Mouse (Mus musculus) kidney, adult 2 months (tissue): ENCODE data around the gene Cyp46a1. TPM values are rescaled to one million over a fixed set of nuclear protein-coding genes. Genes with fewer than 3 reads are reported as not detected.
A peak's percentile ranks its signal among the peaks of the same experiment; 100 is the strongest.

ENCODE experiments used
- DNase-seq: peaks from one replicate; pipeline ENCODE4 v3.0.0; 2021
- H3K27ac ChIP-seq: fragments of 200-500 bp; 2 replicates; pipeline ENCODE4 v1.5.1; 2012; ENCODE audit warnings: low read depth, low read length, control low read depth, inconsistent platforms; ENCODE audit not compliant: insufficient read depth
- H3K27me3 ChIP-seq: fragments of 200-500 bp; replicated peaks from 2 replicates; pipeline ENCODE4 v1.6.1; 2012; ENCODE audit warnings: mild to moderate bottlenecking, moderate library complexity, low read length, inconsistent platforms; ENCODE audit not compliant: control insufficient read depth, insufficient read depth
- H3K36me3 ChIP-seq: fragments of 200-500 bp; 2 replicates; pipeline ENCODE4 v1.6.1; 2012; ENCODE audit warnings: mild to moderate bottlenecking, moderate library complexity, low read length, inconsistent platforms; ENCODE audit not compliant: control insufficient read depth, insufficient read depth
- H3K4me1 ChIP-seq: fragments of 200-500 bp; 2 replicates; pipeline ENCODE4 v1.6.1; 2011; ENCODE audit warnings: low read length; ENCODE audit not compliant: control insufficient read depth, insufficient read depth
- H3K4me3 ChIP-seq: fragments of 200-500 bp; 2 replicates; pipeline ENCODE4 v1.5.1; 2011; ENCODE audit warnings: mild to moderate bottlenecking, low read depth, low read length, control low read depth; ENCODE audit not compliant: insufficient read depth
- CTCF ChIP-seq: fragments of 200-500 bp; conservative IDR thresholded peaks from 2 replicates; pipeline ENCODE4 v1.5.1; 2011; ENCODE audit warnings: low read depth, mild to moderate bottlenecking, control low read depth, low read length, moderate library complexity, mixed read lengths; ENCODE audit not compliant: insufficient read depth, insufficient read length
- POLR2A ChIP-seq: fragments of 200-500 bp; IDR thresholded peaks from one replicate; pipeline ENCODE4 v1.6.1; 2011; ENCODE audit warnings: low read depth, low read length, control low read depth
- WGBS: fragments of 180-500 bp; shearing (Covaris S2); methylation state at CpG from one replicate; pipeline ENCODE4 v1.1.7; 2018; 5-methylcytosine and 5-hydroxymethylcytosine counted together
- polyA plus RNA-seq: library from polyadenylated mRNA; depleted of rRNA; stranded (reverse); fragments of >200 nt; gene quantifications from 2 replicates; pipeline ENCODE4 v1.2.3, GENCODE M21; 2012

Cyp46a1 gene
- polyA plus RNA-seq, 1 experiment = 4.1 TPM

GRCm38 (mm10) chr12:108355986-108356385 lies 21.8 kb downstream of the Cyp46a1 start:
- no peak for DNase-seq
- Histone ChIP-seq H3K4me3 (no peak overlapping the region), H3K4me1 (no peaks in the 10 kb centered on the region), H3K36me3 (no peaks in the 10 kb centered on the region), H3K27ac (no peak overlapping the region), H3K27me3 (no peaks in the 10 kb centered on the region)
- TF ChIP-seq CTCF (no peak), POLR2A (no peak)

GRCm38 (mm10) chr12:108363796-108364195 lies 29.6 kb downstream of the Cyp46a1 start:
- DNase-seq = peak; percentile 87
- H3K27ac ChIP-seq = peak overlapping the region; percentile 21

GRCm38 (mm10) chr12:108365340-108365739 lies 31.2 kb downstream of the Cyp46a1 start:
- Histone ChIP-seq H3K4me3 (no peak overlapping the region), H3K4me1 (peaks cover 21% of the 10 kb centered on the region), H3K27me3 (no peaks in the 10 kb centered on the region), H3K27ac (no peak overlapping the region), H3K36me3 (no peaks in the 10 kb centered on the region)
- peak; percentile 72 for DNase-seq
- 4% methylated on average over 3 of the region's 3 CpGs for WGBS
- TF ChIP-seq POLR2A = no peak
- no peak for TF ChIP-seq CTCF

More at GRCm38 (mm10) chr12:108363796-108364195, 29.6 kb downstream of the Cyp46a1 start:
- no peak for TF ChIP-seq POLR2A
- TF ChIP-seq CTCF = peak; percentile 90
- H3K27me3 ChIP-seq = no peaks in the 10 kb centered on the region
- H3K4me3 ChIP-seq = no peak overlapping the region
- H3K4me1 ChIP-seq = peaks cover 21% of the 10 kb centered on the region
- WGBS = 4% methylated on average over 5 of the region's 5 CpGs
- H3K36me3 ChIP-seq = no peaks in the 10 kb centered on the region

- Histone ChIP-seq H3K4me1 (peaks cover 21% of the 10 kb centered on the region), H3K4me3 (no peak overlapping the region), H3K27ac (no peak overlapping the region), H3K27me3 (no peaks in the 10 kb centered on the region), H3K36me3 (no peaks in the 10 kb centered on the region)
- DNase-seq = no peak
- 56% methylated on average over 7 of the region's 7 CpGs for whole genome bisulfite sequencing
- TF ChIP-seq POLR2A (no peak), CTCF (no peak)
Measured at GRCm38 (mm10) chr12:108365868-108366267, 31.7 kb downstream of the Cyp46a1 start.

- TF ChIP-seq POLR2A (no peak), CTCF (no peak)
- H3K27ac ChIP-seq = peak overlapping the region; percentile 40
- H3K27me3 ChIP-seq = no peaks in the 10 kb centered on the region
- H3K4me1 ChIP-seq = peaks cover 18% of the 10 kb centered on the region
- H3K36me3 ChIP-seq = no peaks in the 10 kb centered on the region
- peak; percentile 81 for DNase-seq
- WGBS = 67% methylated on average over 2 of the region's 2 CpGs
- no peak overlapping the region for H3K4me3 ChIP-seq
Measured at GRCm38 (mm10) chr12:108367909-108368308, 33.7 kb downstream of the Cyp46a1 start.

GRCm38 (mm10) chr12:108368921-108369320 lies 34.7 kb downstream of the Cyp46a1 start:
- Histone ChIP-seq H3K4me1 (peaks cover 18% of the 10 kb centered on the region), H3K27me3 (no peaks in the 10 kb centered on the region), H3K27ac (no peak overlapping the region), H3K36me3 (no peaks in the 10 kb centered on the region), H3K4me3 (no peak overlapping the region)
- 37% methylated on average over 5 of the region's 5 CpGs for WGBS
- peak; percentile 40 for DNase-seq
- TF ChIP-seq CTCF = no peak
- TF ChIP-seq POLR2A = no peak

GRCm38 (mm10) chr12:108370596-108371428 lies 36.6 kb downstream of the Cyp46a1 start, which contains the start of gene Eml1:
TSS of gene Eml1 (plus strand) at chr12:108370957.
- DNase-seq = peak; percentile 81
- no peak for TF ChIP-seq CTCF
- no peak for TF ChIP-seq POLR2A
- Histone ChIP-seq H3K4me1 (peaks cover 10% of the 10 kb centered on the region; the same call in 1 of the 2 replicates), H3K27ac (peak within 1 kb of the TSS; percentile 80), H3K36me3 (no peaks in the 10 kb centered on the region), H3K27me3 (no peaks in the 10 kb centered on the region), H3K4me3 (peak within 1 kb of the TSS; percentile 53)
- 34% methylated on average over 19 of the region's 19 CpGs for WGBS
